Mouse (Mus musculus) heart, embryonic 11.5 days (tissue): ENCODE measurements around the gene Tmem45b. TPM values are rescaled to one million over a fixed set of nuclear protein-coding genes. Genes with fewer than 3 reads are reported as not detected.
"Not testable (repeated sequence)": the region's sequence is repeated elsewhere in the genome, so short reads cannot be mapped to it uniquely, and the experiment has no call there.

ENCODE experiments used
- ATAC-seq: fragments of 200-750 bp; cut with Nextera tagmentation; replicated peaks from 2 replicates; pipeline ENCODE4 v1.8.0; 2017; ENCODE audit warnings: moderate library complexity; ENCODE audit not compliant: insufficient number of reproducible peaks, low FRiP score, low TSS enrichment
- H3K27ac ChIP-seq: fragments of 300-500 bp; sonication (generic); 2 replicates; pipeline ENCODE4 v1.5.1; 2014; ENCODE audit warnings: mild to moderate bottlenecking, low read depth, low read length
- H3K27me3 ChIP-seq: fragments of 300-500 bp; sonication (generic); 2 replicates; pipeline ENCODE4 v1.6.1; 2014; ENCODE audit warnings: mild to moderate bottlenecking, low read length, mixed read lengths; ENCODE audit not compliant: control insufficient read depth, insufficient read depth
- H3K36me3 ChIP-seq: fragments of 300-500 bp; sonication (generic); 2 replicates; pipeline ENCODE4 v1.6.1; 2014; ENCODE audit warnings: mild to moderate bottlenecking, low read length, moderate library complexity, mixed read lengths; ENCODE audit not compliant: control insufficient read depth, insufficient read depth
- H3K4me1 ChIP-seq: fragments of 300-500 bp; sonication (generic); 2 replicates; pipeline ENCODE4 v1.6.1; 2014; ENCODE audit warnings: low read length; ENCODE audit not compliant: control insufficient read depth, insufficient read depth
- H3K4me2 ChIP-seq: fragments of 300-500 bp; sonication (generic); 2 replicates; pipeline ENCODE4 v1.6.1; 2014; ENCODE audit warnings: mild to moderate bottlenecking, moderate library complexity
- H3K4me3 ChIP-seq: fragments of 300-500 bp; sonication (generic); 2 replicates; pipeline ENCODE4 v1.5.1; 2014; ENCODE audit warnings: low read depth, low read length
- H3K9ac ChIP-seq: fragments of 300-500 bp; sonication (generic); 2 replicates; pipeline ENCODE4 v1.6.1; 2014; ENCODE audit warnings: mild to moderate bottlenecking, low read depth, low read length, moderate library complexity
- H3K9me3 ChIP-seq: fragments of 300-500 bp; sonication (generic); replicated peaks from 2 replicates; pipeline ENCODE4 v1.6.1; 2016; ENCODE audit warnings: low read length; ENCODE audit not compliant: control insufficient read depth
- WGBS: fragments of 180-500 bp; shearing (Covaris S2); extraction: QIAGEN DNeasy Blood & Tissue Kit; methylation state at CpG from one replicate; pipeline ENCODE4 v1.1.7; 2014; ENCODE audit not compliant: insufficient replicate concordance; 5-methylcytosine and 5-hydroxymethylcytosine counted together
- polyA plus RNA-seq: library from polyadenylated mRNA; unstranded; fragments of >200 nt; fragmentation: Nextera tagmentation; extraction: Ambion mirVana; gene quantifications from 2 replicates; pipeline ENCODE4 v1.2.1, GENCODE M21; 2014

The Tmem45b gene
- not detected in 2 replicates for polyA plus RNA-seq

DNA sequence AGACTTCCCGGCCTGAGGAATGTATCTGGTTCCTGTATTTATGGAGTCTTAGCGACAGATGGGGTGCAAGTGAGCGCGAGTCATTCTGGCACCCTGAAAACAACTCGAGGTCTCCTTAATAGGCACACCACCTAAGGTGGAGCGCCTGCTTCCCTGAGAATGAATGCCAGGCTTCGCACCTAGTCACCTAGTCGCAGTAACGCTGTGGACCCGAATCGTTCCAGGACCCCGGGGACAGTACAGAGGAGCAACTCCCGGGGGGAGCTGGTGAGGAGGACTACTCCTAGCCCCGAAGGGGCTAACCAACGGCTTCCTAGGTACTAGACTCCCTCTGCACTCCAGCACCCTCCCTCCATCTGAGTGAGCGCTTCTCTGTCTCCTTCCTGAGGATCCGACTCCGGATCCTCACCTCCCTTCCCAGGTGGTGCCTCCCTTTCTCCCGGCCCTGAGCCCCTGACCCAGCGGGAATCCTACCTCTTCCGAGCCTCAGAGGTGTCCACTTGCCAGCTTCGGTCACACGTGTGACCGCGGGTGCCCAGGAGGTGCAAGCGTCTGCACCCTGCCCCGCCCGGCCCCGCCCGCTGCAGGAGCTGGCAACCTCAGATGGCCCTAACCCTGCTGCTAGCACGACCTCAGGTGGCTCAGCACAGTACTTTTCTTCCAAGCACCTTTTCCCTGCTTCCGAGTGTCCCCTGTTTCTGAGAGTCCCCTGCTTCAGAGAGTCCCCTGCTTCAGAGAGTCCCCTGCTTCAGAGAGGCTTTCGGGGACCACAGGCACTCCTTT, at the start of gene Tmem45b:
Gene Tmem45b (minus strand): TSS at position 771 of the 783 bp plus-strand sequence.
- peaks cover 30% of the 10 kb centered on the region for H3K27me3 ChIP-seq
- H3K9me3 ChIP-seq, result no peaks in the 10 kb centered on the region
- no peak within 1 kb of the TSS for H3K9ac ChIP-seq
- H3K36me3 ChIP-seq, result no peaks in the 10 kb centered on the region
- H3K4me2 ChIP-seq, result peak within 1 kb of the TSS; percentile 62
- H3K27ac ChIP-seq, result no peak within 1 kb of the TSS
- H3K4me1 ChIP-seq, result peaks cover 6% of the 10 kb centered on the region
- ATAC-seq, result no peak
- WGBS, result 4% methylated on average over 33 of the region's 33 CpGs
- peak within 1 kb of the TSS; percentile 30 for H3K4me3 ChIP-seq

DNA sequence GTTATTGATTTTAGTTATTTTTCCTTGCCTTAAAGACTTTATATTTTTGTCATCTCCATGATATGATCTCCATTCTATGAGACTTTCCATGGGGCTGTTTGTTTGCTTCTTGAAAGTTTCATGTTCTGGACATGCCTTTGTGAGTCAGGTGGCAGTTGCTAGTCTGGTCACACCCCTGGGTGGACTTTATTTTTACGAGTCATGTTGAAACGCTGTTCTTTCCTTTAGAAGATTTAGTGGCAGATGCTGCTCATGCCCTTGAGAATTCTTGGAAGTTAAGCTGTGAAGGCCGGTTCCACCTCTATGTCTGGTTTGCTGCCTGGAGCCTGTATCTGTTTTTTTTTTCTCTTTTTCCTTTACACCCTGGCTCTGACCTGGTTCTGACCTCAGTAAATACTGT, 43.9 kb upstream of the Tmem45b start:
- 71% methylated on average over 3 of the region's 3 CpGs for WGBS
- Histone ChIP-seq H3K27me3 (no peaks in the 10 kb centered on the region), H3K9me3 (no peaks in the 10 kb centered on the region), H3K9ac (no peak overlapping the region), H3K4me3 (no peak overlapping the region), H3K36me3 (no peaks in the 10 kb centered on the region), H3K4me1 (no peaks in the 10 kb centered on the region), H3K4me2 (no peak overlapping the region), H3K27ac (no peak overlapping the region)
- ATAC-seq, result no peak

DNA sequence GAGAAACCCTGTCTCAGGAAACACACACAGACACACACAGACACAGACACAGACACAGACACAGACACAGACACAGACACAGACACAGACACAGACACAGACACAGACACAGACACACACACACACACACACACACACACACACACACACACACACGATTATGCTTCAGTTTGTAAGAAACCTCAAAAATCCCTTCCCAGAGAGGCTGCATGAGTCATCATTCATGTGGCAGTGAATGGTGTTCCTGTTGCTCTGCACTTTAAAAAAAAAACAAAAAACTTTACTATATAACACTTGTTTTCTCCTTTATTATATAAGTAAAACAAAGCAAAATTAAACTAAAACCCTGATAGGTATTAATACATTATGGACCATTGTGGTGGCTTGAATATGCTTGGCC, 37.0 kb upstream of the Tmem45b start:
- WGBS, result 69% methylated on average over 1 of the region's 1 CpGs
- not testable (repeated sequence) for H3K4me1 ChIP-seq, H3K4me2 ChIP-seq, H3K9ac ChIP-seq, H3K27me3 ChIP-seq, H3K27ac ChIP-seq, ATAC-seq, H3K36me3 ChIP-seq, H3K4me3 ChIP-seq, H3K9me3 ChIP-seq

- H3K36me3 ChIP-seq, result no peaks in the 10 kb centered on the region
- H3K4me1 ChIP-seq, result peaks cover 6% of the 10 kb centered on the region
- WGBS, result 37% methylated on average over 9 of the region's 9 CpGs
- no peak overlapping the region for H3K9ac ChIP-seq
- H3K4me2 ChIP-seq, result peak overlapping the region; percentile 62
- H3K9me3 ChIP-seq, result no peaks in the 10 kb centered on the region
- no peak overlapping the region for H3K27ac ChIP-seq
- H3K27me3 ChIP-seq, result peaks cover 30% of the 10 kb centered on the region
- no peak overlapping the region for H3K4me3 ChIP-seq
- no peak for ATAC-seq
These were observed 1.1 kb downstream of the Tmem45b start for GRCm38 (mm10) chr9:31463190-31463589.

GRCm38 (mm10) chr9:31454356-31454755, 9.9 kb downstream of the Tmem45b start:
- Histone ChIP-seq H3K27me3 (0 out of 2 replicates have a peak, but pooled peaks cover 2% of the 10 kb centered on the region), H3K9me3 (no peaks in the 10 kb centered on the region), H3K4me2 (no peak overlapping the region), H3K4me1 (no peaks in the 10 kb centered on the region), H3K9ac (no peak overlapping the region), H3K4me3 (no peak overlapping the region), H3K27ac (no peak overlapping the region), H3K36me3 (no peaks in the 10 kb centered on the region)
- WGBS, result 46% methylated on average over 1 of the region's 1 CpGs
- ATAC-seq, result no peak

- Histone ChIP-seq H3K27ac (no peak overlapping the region), H3K9me3 (no peaks in the 10 kb centered on the region), H3K36me3 (no peaks in the 10 kb centered on the region), H3K4me1 (no peaks in the 10 kb centered on the region), H3K9ac (no peak overlapping the region), H3K27me3 (0 out of 2 replicates have a peak, but pooled peaks cover 2% of the 10 kb centered on the region), H3K4me2 (no peak overlapping the region), H3K4me3 (no peak overlapping the region)
- ATAC-seq, result no peak
- WGBS, result 69% methylated on average over 10 of the region's 10 CpGs
These were observed 12.1 kb downstream of the Tmem45b start for GRCm38 (mm10) chr9:31452166-31452565.

DNA sequence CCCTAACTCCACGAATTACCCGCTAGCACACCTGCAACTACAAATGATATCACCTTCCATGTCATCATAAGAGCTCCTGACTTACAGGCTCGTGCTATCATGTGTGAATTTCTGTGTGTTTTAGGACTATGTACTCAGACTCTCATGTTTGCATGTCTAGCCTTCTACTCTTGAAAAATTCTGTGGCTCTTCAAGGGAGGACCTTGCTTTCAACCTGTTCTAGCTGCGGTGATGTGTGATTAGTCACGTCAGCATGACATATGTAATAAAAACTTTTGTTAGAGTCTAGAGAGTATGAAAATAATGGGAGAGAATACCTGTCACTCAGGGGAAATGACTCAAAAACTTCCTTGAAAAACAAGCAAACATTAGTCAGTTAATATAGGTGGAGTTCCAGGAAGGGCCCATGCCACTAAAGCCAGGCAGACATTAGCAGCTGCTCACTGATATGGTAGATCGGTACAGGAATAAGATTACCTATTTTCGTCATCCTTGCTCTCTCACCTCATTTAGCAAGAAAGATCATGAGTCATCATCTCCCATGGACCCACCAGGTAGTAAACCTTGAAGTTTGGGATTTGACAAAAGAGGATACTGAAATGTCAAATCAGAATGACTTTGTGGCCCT, 15.0 kb downstream of the Tmem45b start:
- WGBS, result 78% methylated on average over 7 of the region's 7 CpGs
- Histone ChIP-seq H3K4me3 (no peak overlapping the region), H3K27me3 (0 out of 2 replicates have a peak, but pooled peaks cover 2% of the 10 kb centered on the region)

DNA sequence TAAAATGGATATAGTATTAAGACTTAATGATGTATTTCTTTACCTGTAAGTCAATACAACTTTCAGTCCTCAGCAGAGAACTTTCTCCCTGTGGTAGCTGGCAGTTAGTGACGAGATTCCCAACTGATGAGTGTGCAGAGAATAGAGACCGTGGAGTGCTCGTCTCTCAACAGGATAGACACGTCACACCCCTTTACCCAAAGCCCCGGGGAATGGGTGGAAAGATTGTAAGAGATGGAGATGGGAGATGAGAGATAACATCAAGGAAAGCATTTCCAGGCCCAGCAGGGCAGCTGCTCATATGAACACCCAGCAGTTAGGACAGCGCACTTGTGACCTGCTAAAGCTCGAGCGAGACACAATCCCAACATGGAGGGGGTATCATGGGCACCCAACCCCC, 20.0 kb downstream of the Tmem45b start:
- WGBS, result 56% methylated on average over 8 of the region's 8 CpGs
- Histone ChIP-seq H3K27ac (no peak overlapping the region), H3K9ac (no peak overlapping the region), H3K36me3 (no peaks in the 10 kb centered on the region), H3K4me3 (no peak overlapping the region), H3K4me1 (no peaks in the 10 kb centered on the region), H3K9me3 (no peaks in the 10 kb centered on the region), H3K4me2 (no peak overlapping the region), H3K27me3 (no peaks in the 10 kb centered on the region)
- ATAC-seq, result no peak

More for the DNA sequence above, 15.0 kb downstream of the Tmem45b start:
- Histone ChIP-seq H3K27ac (no peak overlapping the region), H3K9ac (no peak overlapping the region), H3K4me2 (no peak overlapping the region), H3K9me3 (no peaks in the 10 kb centered on the region), H3K36me3 (no peaks in the 10 kb centered on the region), H3K4me1 (no peaks in the 10 kb centered on the region)
- ATAC-seq, result no peak
